Mouse (Mus musculus): ENCODE results near the gene Chrng.

The Chrng gene

DNA sequence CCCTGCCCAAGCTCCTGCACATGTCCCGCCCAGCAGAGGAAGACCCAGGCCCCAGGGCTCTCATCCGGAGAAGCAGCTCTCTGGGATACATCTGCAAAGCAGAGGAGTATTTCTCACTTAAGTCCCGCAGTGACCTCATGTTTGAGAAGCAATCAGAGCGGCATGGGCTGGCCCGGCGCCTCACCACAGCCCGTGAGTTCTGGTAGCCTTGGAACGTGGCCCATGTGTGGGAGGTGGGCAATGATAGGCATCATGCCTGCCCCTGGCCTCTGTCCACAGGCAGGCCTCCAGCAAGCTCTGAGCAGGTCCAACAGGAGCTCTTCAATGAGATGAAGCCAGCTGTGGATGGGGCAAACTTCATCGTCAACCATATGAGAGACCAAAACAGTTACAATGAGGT, 7.2 kb upstream of the Chrng start:
- in situ Hi-C loops (cut with MboI; ENCODE audit: unreplicated experiment in 2 of 2) = no loop called here

DNA sequence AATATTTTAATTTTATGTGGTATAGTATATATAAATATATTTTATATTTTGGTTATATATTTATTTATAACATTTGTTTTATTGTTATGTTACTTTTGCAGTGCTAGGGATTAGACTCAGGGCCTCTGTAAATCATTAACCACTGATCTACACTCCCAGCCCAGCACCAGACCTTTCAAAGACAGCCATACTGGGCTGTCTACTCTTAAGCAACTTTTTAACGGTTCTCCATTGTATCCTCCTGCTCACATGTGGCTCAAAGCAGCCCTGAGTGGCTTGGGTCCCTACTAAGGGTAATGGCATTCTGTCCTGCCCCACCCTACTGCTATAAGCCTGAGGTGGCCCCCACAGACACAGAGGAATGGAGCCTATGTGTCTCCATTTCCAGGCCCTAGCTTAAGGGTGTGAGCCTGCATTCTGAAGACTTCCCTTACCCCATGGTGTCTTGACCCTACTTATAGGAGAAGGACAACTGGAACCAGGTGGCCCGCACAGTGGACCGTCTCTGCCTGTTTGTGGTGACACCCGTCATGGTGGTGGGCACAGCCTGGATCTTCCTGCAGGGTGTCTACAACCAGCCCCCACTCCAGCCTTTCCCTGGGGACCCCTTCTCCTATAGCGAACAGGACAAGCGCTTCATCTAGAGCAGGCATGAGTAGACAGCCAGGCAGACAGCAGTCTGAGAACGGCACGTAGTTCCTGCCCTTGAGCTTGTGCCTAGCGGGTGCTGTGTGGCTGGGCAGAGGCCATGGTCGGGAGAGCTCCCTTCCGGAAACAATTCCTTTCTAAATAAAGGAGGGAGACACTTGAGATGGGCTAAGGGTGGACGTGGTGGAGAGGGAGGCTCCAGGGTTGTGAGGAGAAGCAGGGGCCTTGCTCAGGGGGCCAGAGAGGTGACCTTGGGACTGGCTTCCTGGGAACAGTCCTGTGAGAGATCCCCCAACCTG, 6.1 kb upstream of the Chrng start:
- in situ Hi-C loops (cut with MboI; ENCODE audit: unreplicated experiment in 2 of 2) = no loop called here

DNA sequence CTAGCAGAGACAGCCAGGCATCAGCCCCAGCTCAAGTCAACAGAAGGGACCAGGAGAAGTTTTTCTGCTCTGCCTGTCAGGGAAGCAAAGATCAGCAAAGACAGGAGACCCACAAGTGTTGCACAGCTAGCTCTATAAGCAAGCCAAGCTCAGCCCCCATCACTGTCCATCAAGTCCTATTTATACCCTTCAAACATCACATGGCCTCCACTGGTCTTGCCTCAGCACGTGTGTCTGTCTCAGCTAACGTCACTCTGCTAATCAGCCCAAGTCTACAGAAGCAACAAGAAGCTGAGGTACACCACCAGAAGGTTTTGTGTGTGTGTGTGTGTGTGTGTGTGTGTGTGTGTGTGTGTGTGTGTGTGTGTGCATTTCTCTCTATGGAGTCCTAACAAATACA, 3.6 kb upstream of the Chrng start:
- in situ Hi-C loops (cut with MboI; ENCODE audit: unreplicated experiment in 2 of 2) = no loop called here

DNA sequence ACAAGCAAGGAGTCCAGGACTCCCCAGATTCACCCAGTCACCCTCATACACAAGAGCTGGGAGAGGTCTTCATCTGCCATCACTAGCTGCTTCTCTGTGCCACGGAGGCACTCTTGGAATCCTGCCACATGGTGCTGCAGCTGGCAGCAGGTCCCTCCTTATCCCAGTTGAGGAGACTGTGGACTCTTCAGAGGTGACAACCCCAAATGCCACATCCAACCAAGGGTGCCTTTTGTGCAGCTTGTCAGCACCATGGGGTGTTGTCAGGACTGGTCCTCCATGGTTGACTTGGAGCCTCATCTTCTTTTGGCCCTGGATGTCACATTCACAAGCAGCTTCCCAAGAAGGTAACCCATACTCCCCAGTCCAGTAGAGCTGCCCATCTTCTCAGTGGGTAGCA, 2.6 kb upstream of the Chrng start:
- in situ Hi-C loops (cut with MboI; ENCODE audit: unreplicated experiment in 2 of 2) = no loop called here

DNA sequence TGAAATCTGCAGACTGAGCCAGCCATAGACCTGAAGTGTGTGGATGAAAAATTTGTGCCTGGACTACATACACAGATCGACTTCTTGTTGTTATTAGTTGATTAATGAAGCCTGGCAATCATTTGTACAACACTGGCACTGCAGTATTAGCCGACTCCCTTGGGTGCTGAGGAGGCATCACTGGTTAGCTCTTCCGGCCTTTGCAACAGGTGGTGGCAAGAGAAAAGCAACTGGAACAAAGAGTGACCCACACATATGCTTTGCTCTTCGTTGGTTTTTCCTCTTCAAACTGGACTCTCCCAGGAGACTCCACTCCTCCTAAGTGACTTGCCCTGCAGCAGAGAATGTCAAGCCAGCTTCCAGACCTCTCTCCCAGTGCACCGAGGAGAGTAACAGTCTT, 678 bp upstream of the Chrng start:
- in situ Hi-C loops (cut with MboI; ENCODE audit: unreplicated experiment in 2 of 2) = no loop called here

DNA sequence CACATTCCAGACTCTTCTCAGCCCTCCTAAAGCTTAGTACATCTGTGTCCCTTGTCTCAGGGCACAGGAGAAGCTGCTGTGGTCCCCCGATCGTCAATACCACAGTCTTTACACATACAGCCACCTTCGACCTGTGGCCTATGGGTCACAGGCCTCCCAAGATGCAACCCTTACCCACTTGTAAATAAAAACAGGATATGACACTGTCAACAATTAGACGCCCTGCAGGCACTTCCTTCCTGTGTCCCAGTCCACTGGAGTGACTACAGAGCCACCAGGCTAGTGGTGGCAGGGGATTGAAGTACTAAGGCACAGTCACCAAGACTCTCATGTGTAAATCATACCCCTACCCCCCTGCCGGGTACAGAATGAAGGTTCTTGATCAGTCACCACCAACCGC, 581 bp downstream of the Chrng start:
- in situ Hi-C loops (cut with MboI; ENCODE audit: unreplicated experiment in 2 of 2) = no loop called here

DNA sequence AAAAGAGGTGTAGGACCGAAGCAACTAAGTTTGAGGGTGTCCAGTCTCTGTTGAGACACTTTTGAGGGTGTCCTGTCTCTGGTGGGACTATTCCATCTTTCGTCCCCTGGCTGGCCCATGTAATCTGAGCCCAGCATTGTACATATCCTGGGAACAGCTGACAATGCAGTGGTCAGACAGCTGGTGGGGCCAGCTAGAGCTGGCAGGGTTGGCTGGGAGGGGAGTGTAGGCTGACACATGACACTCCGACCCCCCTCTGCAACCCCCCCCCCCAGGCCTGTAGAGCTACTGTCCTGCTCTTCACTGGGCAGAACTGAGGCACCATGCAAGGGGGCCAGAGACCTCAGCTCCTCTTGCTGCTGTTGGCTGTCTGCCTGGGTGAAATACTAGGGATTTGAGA, 1.0 kb downstream of the Chrng start:
- in situ Hi-C loops (cut with MboI; ENCODE audit: unreplicated experiment in 2 of 2) = no loop called here

DNA sequence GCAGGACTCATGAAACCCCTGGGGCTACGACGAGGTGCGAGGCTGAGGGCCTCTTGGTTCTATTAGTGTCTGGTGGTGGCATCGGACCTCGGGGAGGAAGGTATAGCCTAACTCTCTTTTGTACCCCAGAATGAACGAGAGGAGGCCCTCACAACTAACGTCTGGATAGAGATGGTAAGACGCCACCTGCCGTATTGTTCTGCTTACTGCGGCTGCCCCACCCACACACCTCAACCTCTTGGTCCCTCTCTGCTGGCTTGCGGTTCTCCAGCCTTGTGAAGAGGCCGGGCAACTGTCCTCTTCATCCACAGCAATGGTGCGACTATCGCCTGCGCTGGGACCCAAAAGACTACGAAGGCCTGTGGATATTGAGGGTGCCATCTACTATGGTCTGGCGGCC, 1.9 kb downstream of the Chrng start:
- in situ Hi-C loops (cut with MboI; ENCODE audit: unreplicated experiment in 2 of 2) = no loop called here

DNA sequence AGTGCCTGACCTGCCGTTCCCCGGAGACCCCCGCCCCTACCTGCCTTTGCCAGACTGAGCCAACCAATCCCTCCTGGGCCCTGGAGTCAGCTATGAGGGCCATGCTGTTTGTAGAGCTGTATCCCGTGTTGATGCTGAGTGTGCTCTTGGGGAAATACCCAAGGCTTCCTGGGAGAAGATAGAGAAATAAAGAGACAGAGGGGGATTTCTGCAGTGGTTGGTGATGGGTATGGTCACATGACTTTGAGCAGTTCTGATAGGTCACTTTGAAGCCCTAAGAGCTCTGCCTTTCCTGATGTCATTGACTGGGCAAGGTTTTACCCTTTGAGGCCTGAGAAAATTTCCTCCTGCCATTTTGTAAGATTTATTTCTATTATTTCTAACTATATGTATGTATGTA, 7.0 kb downstream of the Chrng start:
- in situ Hi-C loops (cut with MboI; ENCODE audit: unreplicated experiment in 2 of 2) = no loop called here

DNA sequence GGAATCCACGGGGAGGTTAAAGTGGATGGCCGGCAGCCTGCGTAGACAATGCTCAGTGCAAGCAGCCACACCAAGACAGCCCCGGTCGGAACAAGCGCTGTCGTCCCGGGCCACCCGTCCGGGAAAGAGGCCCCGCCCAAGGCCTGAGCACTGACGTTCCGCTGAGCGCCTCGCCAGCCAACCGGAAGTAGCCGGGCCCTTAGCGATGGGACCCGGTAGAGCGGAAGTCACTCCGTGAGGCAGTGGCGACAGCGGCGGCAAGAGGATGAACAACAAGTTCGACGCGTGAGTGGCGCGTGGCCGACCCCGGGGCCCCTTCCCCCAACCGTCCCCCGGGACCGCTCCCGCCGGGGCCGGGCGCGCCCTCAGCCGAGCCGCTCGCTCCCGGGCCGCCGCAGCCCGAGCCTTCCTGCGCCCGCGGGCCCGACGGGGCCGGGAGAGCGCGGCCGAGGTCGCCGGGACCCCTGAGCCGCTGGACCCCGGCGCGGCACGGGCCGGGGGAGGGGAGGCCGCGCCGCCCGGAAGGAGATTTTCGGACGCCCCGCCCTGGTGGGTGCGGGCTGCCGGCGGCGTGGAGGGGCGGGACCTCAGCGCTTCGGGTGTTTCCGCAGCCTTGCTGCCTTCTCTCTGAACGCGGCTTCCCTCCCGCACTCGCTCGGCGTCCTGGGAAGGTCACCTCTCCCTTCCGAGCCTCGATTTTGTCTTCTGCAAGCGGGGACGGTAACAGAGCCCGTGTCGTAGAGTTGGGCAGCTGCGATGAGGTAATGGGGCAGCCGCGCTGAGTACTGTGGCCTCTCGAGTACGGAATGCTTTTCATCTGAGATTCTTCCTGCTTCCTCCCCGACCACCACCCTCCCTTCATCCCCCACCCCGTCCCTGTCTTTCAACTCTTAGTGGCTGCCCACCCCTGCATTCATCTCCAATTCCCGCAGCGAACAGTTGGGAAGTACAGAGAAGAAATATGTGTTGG, 9.6 kb downstream of the Chrng start, which contains the start of gene Eif4e2:
Gene Eif4e2, plus strand, starts transcription at position 180 of the 970 bp plus-strand sequence.
- in situ Hi-C loops (cut with MboI; ENCODE audit: unreplicated experiment in 2 of 2) = no loop called here

DNA sequence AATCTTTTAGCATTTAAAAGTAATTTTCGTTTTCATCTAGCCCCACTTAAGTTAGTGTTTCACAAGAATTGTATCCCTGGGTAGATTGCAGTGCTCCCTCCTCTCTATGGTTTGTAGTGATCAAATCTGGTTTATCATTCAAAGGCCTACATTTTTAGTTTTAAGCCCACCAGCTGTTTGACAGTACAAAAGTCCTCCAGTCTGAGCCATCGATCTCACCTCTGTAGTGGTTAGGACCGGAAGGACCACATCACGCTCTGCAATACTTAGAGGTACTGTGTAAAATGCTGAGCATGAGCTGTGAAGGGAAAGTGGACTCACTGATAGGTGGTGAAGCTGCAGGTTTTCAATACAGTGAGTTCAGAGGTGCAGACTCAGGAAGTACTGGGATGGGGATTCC, 10.3 kb downstream of the Chrng start:
- in situ Hi-C loops (cut with MboI; ENCODE audit: unreplicated experiment in 2 of 2) = no loop called here

DNA sequence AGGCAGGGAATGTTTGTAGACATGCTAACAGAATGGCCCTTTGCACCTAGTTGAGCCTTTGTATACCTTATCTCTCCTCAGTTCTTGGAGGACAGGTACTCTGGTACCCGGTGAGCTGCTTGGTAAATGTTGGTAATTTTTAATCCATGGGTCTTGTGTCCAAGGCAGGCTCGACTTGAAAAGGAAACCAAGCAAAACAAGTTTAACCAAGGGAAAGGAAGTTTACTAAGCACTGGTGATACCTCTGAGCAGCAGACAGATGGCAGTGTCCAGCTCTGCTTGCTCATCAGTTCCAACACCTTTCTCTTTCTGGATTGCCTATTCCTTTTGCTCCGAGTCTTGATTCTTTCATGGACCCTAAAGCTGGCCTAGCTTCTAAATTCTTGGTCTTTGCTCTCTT, 13.5 kb downstream of the Chrng start:
- in situ Hi-C loops (cut with MboI; ENCODE audit: unreplicated experiment in 2 of 2) = no loop called here

DNA sequence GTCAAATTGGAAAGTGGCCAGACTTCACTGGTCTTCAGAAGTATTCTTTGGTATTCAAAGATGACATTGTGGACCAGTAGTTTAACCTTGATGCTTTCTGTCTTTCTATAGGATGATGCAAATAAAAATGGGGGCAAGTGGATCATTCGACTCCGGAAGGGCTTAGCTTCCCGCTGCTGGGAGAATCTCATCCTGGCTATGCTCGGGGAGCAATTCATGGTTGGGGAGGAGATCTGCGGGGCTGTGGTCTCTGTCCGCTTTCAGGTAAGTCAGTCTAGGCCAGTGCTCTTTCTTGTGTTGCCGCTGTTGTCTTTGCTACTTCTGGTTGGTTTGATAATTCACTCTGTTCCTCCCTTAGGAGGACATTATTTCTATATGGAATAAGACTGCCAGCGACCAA, 21.3 kb downstream of the Chrng start:
- in situ Hi-C loops (cut with MboI; ENCODE audit: unreplicated experiment in 2 of 2) = loop anchor here (25.0 kb wide), 4 partner anchors 187 to 1138 kb away; partner anchors contain the start of gene Atg16l1 (in 1 of the 2)

DNA sequence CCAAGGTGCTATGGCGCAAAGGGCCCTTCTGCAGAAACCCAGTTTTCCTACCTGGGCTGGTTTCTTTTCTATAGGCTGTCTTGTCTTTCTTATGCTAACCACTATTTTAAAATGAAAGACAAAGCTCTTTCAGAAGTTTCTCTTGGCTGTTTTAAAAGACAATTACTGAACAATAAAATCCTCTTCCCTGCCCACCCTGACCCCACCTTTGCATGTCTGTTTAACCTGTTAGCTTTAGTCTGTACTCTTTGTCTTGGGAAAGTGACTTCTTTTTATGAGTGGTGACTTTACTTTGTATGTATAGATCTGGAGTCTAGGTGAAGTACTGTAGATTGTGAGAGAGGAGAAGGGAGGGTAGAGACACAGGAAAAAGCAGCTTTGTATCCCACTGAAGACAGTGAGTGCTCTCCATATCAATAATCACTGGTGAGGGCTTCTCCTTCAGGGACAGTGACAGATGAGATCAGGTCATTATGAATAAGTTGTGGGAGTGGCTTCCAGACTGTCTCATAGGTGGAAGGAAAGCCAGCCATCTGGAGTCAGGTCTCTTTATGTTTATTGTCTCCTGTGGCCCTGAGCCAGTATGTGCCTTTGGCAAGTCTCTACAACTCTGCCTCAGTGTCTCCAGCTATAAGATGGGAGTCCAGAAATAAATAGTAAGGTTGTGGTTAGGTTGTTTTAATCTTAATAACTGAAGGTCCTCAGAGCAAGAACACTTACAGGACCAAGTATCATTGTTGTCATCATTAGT, 22.1 kb downstream of the Chrng start:
- in situ Hi-C loops (cut with MboI; ENCODE audit: unreplicated experiment in 2 of 2) = loop anchor here (25.0 kb wide), 4 partner anchors 186 to 1139 kb away; partner anchors contain the start of gene Atg16l1 (in 1 of the 2)

DNA sequence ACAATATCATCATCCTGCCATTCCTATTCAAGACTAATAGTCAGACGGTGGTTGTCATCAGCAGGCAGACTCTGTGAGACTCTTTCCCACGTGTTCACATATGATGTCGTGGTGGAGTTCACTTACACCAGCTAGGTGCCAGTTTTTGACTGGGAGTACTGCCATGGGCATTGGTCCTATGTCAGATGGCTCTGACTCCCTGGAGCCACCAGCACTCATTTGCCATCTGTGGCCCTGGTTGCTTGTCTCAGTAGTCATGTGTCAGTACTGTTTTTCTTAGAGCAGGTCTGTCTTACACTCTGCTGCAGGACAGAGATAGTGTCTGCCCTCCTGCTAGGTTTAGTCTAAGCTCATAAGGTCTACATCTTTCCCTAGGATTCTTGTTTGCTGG, 22.7 kb downstream of the Chrng start:
- in situ Hi-C loops (cut with MboI; ENCODE audit: unreplicated experiment in 2 of 2) = loop anchor here (25.0 kb wide), 4 partner anchors 185 to 1140 kb away; partner anchors contain the start of gene Atg16l1 (in 1 of the 2)

DNA sequence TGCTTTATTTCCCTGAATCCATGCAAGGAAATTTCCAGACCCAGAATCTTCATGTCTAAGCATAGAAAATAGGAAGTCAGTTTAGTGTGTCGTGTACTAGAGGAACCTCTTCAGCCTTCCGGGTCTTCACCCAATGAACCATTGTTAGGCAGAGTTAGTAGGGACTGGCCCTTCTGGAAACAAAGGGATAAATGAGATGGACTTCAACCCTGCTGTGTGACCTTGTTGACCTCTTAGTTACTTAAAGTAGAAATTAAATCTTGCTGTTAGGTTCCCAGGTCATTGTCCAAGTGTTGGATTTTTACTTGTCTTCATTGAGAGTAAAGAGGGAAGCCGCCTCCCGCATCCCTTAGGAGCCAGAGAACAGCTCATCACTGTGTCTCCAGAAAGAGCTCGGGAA, 26.1 kb downstream of the Chrng start:
- in situ Hi-C loops (cut with MboI; ENCODE audit: unreplicated experiment in 2 of 2) = loop anchor here (25.0 kb wide), 4 partner anchors 182 to 1143 kb away; partner anchors contain the start of gene Atg16l1 (in 1 of the 2)

DNA sequence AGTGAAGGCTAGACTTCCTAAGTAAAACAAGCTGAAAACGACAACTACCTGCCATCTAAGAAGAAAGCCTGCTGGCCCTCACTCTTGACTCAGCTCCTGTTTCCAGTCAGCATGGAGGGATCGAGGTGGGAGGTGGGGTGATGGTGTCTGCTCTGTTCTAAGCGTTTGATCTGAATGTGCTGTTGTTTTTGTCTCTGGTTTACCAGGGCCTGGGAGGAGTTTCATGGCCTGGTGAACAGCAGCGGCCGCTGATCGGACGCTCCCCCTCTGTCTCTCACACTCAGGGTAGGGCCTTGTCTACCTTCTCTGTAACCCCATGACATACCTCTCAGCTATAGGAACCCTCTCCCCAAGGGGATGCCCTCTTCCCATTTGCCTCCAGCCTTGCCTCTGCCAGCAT, 27.7 kb downstream of the Chrng start:
- in situ Hi-C loops (cut with MboI; ENCODE audit: unreplicated experiment in 2 of 2) = loop anchor here (25.0 kb wide), 4 partner anchors 180 to 1145 kb away; partner anchors contain the start of gene Atg16l1 (in 1 of the 2)

DNA sequence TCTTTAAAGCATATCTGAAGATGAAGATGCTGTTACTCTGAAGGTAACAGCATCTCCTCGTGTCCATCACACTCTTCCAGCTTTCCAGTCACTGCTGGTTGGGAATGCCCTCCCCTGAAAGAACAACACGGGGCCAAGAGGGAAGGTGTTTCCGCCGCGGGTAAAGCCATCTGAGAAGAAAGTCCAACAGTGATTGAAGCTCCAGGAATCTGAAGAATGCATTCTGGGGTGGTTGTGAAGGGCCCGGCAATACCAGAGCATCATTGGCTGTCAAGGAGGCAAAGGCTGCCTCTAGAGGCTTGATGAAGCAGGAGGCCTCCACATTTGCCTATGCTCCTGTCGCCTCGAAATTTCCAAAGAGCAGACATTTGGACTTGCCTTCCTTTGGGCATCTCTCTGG, 34.6 kb downstream of the Chrng start:
- in situ Hi-C loops (cut with MboI; ENCODE audit: unreplicated experiment in 2 of 2) = loop anchor here (25.0 kb wide), 4 partner anchors 173 to 1152 kb away; partner anchors contain the start of gene Atg16l1 (in 1 of the 2)

DNA sequence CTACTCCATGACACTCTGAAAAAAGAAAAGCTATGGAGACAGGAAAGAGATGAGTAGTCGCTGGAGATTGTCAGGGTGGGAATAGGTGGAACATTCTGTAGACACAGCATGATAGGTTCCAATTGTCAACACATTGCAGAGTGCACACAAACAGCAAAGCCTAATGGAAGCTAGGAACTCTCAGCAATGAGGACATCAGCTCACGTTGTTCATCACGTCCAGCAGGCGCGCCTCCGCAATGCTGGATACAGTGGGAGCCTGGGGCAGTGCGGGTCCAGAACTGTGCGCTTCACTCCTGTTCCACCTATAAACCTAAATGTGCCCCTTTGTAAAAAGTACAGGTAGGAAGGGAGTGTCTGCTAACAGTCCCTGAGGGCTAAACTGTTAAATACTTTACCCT, 38.6 kb downstream of the Chrng start:
- in situ Hi-C loops (cut with MboI; ENCODE audit: unreplicated experiment in 2 of 2) = loop anchor here (10.0 to 25.0 kb wide), 5 partner anchors 169 to 1156 kb away; partner anchors contain the start of gene Atg16l1 (in 1 of the 2)

DNA sequence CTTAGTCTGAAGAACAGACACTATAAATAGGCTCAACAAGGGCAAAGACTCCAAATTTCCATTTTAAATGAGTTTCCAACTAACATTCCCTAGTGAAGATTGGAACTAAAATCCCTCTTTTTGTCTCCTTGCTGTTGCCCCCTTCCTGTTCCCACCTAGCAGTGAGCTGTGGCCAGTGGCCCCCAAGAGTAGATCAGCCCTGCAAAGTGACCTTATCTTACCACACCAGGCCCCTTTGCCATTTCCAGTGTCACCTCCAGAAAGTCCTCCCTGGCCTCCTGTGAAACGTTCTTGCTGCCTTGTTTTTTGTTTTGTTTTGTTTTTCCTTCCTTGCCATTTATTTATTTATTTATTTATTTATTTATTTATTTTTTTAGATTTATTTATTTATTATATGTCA, 41.0 kb downstream of the Chrng start:
- in situ Hi-C loops (cut with MboI; ENCODE audit: unreplicated experiment in 2 of 2) = loop anchor here (10.0 to 25.0 kb wide), 5 partner anchors 167 to 1158 kb away; partner anchors contain the start of gene Atg16l1 (in 1 of the 2)
